Mouse (Mus musculus): ENCODE data around the gene Adgrd1.

GRCm38 (mm10) chr5:129116299-129116698, 19.7 kb downstream of the Adgrd1 start:
- TF ChIP-seq CEBPB (IDR thresholded peaks at IDR 0.05; ENCODE audit: insufficient read depth, poor library complexity, severe bottlenecking): no peak
- no peak for TF ChIP-seq POLR2A (IDR thresholded peaks at IDR 0.05; ENCODE audit: insufficient read length, low read depth)
- TF ChIP-seq E2F4 (IDR thresholded peaks at IDR 0.05; ENCODE audit: insufficient read depth): no peak
- TF ChIP-seq POLR2AphosphoS2 (IDR thresholded peaks at IDR 0.05; ENCODE audit: insufficient read length, low read depth): no peak
- TF ChIP-seq TCF12 (IDR thresholded peaks at IDR 0.05; ENCODE audit: insufficient read depth, poor library complexity, severe bottlenecking): no peak
- no peak for TF ChIP-seq MAX (IDR thresholded peaks at IDR 0.05; ENCODE audit: low read depth)
- TF ChIP-seq REST (IDR thresholded peaks at IDR 0.05; ENCODE audit: insufficient read depth, insufficient read length): no peak
- no peak for TF ChIP-seq USF1 (IDR thresholded peaks at IDR 0.05; ENCODE audit: low read depth)
- no peak for TF ChIP-seq MYOD1 (IDR thresholded peaks at IDR 0.05; ENCODE audit: control insufficient read depth in 1 of 3, insufficient read length in 2 of 3, low read depth in 2 of 3)
- TF ChIP-seq SRF (IDR thresholded peaks at IDR 0.05; ENCODE audit: control insufficient read depth, insufficient read length, low read depth): no peak
- TF ChIP-seq MYOG (IDR thresholded peaks at IDR 0.05; ENCODE audit: control insufficient read depth in 1 of 3, insufficient read depth in 1 of 3, insufficient read length in 2 of 3, low read depth in 2 of 3): no peak
